Mouse (Mus musculus) bone marrow macrophage, adult 2 months (primary cell): ENCODE measurements around the gene Tnni1. TPM values are rescaled to one million over a fixed set of nuclear protein-coding genes. Genes with fewer than 3 reads are reported as not detected.

Source experiments
- H3K27ac ChIP-seq: 2 replicates; pipeline ENCODE4 v1.5.1; 2012; ENCODE audit warnings: low read depth, low read length; ENCODE audit not compliant: insufficient read depth
- H3K4me1 ChIP-seq: 2 replicates; pipeline ENCODE4 v1.6.1; 2012; ENCODE audit warnings: low read length; ENCODE audit not compliant: control insufficient read depth, insufficient read depth
- H3K4me3 ChIP-seq: 2 replicates; pipeline ENCODE4 v1.5.1; 2012; ENCODE audit warnings: mild to moderate bottlenecking, low read length, moderate library complexity; ENCODE audit not compliant: insufficient read depth
- CTCF ChIP-seq: IDR thresholded peaks from 2 replicates; pipeline ENCODE4 v1.5.1; 2012; ENCODE audit warnings: low read depth, mild to moderate bottlenecking, low read length, moderate library complexity
- POLR2A ChIP-seq: IDR thresholded peaks from 2 replicates; pipeline ENCODE4 v1.6.1; 2012; ENCODE audit warnings: mild to moderate bottlenecking, low read depth, low read length, borderline replicate concordance
- polyA plus RNA-seq: library from polyadenylated mRNA; stranded (reverse); fragments of >200 nt; gene quantifications from 2 replicates; pipeline ENCODE4 v1.2.4, GENCODE M21; 2012; ENCODE audit not compliant: missing spikeins, insufficient read depth, insufficient read length

Tnni1 gene
- polyA plus RNA-seq, 1 experiment, result not detected

DNA sequence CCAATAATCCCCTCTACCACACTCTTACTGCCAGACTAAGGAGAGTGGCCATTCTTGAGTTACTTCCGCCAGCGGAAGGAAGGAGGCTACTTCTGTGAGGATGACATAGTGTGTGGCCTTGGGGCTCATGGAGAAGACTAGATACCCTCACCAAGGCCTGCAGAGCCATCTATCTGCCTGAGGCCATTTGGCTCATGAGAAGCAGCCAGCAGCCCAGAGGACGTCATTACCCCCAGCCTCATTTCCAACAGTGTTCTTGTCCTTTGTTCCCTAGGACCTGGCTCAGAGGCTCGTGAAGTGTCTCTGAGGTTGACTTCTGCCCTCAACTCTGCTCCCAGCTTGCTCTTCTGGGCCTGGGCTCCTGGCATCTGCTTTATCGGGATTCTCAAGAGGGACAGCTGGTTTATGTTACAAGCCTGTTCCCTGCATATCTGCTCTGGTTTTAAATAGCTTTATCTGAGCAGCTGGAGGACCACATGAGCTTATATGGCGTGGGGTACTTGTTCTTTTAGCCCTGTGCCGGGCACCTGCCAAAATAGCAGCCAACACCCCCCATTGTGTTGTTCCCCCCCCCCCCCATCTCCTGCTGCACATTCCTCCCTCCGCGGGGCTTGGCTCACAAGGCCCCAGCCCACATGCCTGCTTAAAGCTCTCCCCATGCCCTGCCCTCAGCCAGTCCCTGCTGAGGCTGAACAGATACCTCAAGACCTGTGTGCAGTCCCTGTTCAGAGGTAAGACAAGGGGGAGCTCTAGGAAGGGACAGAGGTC, 56.7 kb downstream of the Tnni1 start, which contains the start of gene Tnnt2:
TSS of gene Tnnt2 (plus strand) at position 639 of the 768 bp plus-strand sequence.
- Histone ChIP-seq H3K4me1 (no peaks in the 10 kb centered on the region), H3K4me3 (no peak within 1 kb of the TSS), H3K27ac (no peak within 1 kb of the TSS)
- TF ChIP-seq POLR2A (no peak), CTCF (no peak)

DNA sequence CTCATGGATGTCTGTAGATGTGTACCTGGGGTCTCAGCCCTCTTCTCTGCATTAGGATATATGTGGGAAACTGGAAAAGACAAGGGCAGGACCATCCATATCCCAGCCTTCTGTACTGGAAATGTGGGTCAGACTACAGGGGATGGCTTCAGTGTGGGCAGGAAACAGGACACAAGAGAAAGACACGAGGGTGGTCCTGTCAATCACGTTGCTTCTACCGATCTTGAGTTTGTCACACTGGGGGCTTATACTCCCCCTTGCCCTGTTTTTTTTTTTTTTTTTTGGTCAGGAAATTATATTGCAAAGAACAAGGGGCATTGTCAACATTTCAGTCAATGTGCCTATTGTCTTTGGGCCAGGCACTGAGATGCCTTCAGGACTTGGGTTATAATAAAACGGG, 59.4 kb downstream of the Tnni1 start:
- Histone ChIP-seq H3K4me1 (no peaks in the 10 kb centered on the region), H3K27ac (no peak overlapping the region), H3K4me3 (no peak overlapping the region)
- TF ChIP-seq POLR2A, result no peak
- TF ChIP-seq CTCF, result no peak

DNA sequence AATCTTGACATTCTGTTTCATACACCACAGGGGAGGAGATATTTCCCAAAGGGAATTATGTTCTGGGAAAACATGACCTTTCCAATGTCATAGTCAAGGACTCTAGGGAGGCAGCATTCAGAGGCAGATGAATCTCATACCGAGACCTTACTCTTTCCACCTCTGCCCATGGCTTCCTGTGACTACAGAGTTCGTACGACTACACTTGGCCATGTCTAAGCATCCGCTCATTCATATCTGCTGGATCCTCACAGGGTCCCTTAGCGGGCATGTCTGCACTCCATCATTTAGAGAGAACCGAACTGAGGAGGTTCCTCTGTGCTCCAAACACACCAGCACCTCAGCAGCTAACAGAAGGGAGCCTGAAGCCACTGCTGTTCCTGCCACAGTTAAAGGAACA, 59.8 kb downstream of the Tnni1 start:
- TF ChIP-seq CTCF (no peak), POLR2A (no peak)
- Histone ChIP-seq H3K27ac (no peak overlapping the region), H3K4me3 (no peak overlapping the region), H3K4me1 (no peaks in the 10 kb centered on the region)

DNA sequence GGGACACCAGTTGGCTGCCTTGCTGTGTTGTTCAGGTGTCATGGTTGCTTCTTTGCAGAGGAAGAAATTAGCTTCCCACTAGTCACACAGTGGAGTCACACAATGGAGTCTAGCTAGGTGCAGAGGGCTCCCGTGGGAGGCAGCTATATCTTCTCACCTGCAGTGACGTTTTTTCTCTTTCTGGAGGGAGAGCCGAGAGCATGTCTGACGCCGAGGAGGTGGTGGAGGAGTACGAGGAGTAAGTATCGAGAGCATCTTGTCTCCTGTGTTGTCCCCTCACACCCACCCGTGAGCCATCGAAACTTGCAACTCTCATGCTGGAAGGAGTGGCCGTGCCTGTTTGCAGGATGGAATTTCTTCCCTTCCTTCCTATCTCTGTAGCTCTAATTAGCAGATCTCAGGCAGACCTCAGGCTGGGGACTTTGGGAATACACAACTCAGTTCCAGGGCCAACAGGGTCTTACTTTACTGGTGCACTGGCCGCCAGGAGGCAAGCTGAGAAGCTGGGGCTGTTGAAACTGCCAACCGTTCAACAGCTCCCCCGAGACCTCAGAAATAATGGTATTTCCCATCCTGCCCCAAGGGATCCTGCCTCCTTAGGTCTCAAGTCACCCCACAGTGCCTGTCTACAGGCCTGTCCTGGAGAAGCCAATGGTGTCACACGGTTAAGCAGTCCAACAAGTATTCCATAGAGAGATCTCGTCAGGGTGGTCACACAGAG, 61.6 kb downstream of the Tnni1 start:
- Histone ChIP-seq H3K4me3 (no peak overlapping the region), H3K4me1 (no peaks in the 10 kb centered on the region), H3K27ac (no peak overlapping the region)
- no peak for TF ChIP-seq POLR2A
- TF ChIP-seq CTCF, result no peak

DNA sequence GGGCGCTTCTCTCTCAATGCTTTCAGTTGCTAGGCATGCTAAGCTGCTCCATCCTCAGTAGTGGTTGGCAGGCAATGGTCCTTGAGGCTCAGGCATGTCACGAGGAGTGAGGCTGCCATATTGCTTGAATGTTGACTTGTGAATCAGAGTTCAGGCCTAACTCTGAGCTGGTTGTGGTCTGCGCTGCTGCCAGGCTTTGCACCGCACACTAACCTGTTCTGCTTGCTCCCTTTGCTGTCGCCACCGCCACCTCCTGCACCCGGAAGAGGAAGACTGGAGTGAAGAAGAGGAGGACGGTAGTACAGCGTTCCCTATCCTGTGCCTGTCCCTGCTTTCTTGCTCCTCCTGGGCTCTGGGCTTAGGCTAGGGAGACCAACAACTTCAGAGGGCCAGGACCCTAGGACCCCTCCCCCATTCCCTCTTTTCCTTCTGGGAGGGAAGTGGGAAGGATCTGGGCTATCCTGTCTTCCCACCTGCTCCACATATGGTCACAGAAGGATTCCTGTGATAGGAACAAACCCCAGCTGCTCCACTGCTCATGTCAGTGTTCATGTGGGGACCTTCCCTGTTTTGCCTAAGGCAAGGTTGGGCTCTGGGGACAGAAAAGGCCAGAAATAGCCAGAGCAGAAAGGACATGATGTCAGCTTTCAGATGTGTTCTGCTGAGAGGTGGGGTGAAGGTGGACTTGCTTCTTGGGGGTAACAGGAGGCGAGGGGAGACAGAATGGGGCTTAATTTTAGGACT, 64.5 kb downstream of the Tnni1 start:
- TF ChIP-seq POLR2A, result no peak
- no peak for TF ChIP-seq CTCF
- no peak overlapping the region for H3K27ac ChIP-seq
- no peaks in the 10 kb centered on the region for H3K4me1 ChIP-seq
- H3K4me3 ChIP-seq, result no peak overlapping the region

DNA sequence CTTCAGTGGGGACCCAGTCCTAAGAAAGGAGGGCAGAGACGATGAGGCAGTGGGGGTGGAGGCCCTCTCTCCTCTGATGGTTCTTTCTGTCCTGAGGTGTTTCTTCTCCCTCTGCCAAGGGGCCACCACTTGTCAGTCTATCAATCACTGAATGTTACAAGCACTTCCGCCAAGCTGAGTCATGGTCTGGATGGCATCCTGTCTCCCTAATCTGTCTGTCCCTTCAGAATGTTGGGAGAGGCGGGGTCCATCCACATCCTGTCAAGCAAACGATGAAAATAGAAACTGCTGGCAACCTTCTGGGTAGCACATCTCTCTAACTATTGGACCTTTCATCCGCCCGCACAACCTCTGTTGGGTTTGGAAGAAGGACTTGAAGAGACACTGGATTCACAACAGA, 65.2 kb downstream of the Tnni1 start:
- H3K4me1 ChIP-seq, result no peaks in the 10 kb centered on the region
- TF ChIP-seq CTCF (no peak), POLR2A (no peak)
- H3K27ac ChIP-seq, result no peak overlapping the region

DNA sequence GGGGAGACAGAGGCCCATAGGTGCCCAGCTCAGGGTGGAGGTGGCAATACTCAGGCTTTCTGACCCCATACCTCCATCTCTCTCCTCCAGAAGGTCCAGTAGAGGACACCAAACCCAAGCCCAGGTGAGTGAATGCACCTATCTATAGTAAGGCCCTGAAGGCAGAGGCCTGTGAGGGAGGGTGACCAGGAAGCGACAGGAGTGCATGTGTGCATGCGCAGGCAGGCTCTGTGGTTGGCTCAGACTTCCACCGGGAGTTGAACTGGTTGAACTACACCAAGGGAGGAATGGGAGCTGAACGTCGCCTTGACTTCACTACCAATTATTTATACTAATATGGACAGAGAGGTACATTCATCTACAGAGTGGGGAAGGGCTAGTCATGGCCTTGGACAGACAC, 67.4 kb downstream of the Tnni1 start:
- no peak overlapping the region for H3K27ac ChIP-seq
- no peaks in the 10 kb centered on the region for H3K4me1 ChIP-seq
- no peak for TF ChIP-seq CTCF
- no peak for TF ChIP-seq POLR2A
- no peak overlapping the region for H3K4me3 ChIP-seq

More for the DNA sequence above, 65.2 kb downstream of the Tnni1 start:
- no peak overlapping the region for H3K4me3 ChIP-seq

DNA sequence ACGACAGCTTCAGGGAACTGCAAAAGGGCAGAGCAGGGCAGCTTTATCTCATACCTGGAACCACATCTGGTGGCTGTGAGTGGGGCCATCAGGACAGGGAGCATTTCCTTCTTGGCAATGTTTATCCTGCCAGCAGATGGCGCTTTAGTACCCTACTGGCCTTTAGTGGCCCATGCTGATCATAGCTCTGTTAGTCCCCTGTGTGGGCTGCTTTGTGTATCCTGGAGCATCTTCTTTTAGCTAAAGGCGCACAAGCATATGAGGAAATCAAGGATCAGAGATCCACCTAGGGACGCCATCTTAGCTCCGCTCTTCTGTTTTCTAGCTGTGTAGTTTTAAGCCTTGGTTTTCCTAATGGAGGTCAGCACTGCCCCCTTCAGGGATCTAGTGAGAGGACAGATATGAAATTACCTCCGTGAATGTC, 67.9 kb downstream of the Tnni1 start:
- Histone ChIP-seq H3K4me3 (no peak overlapping the region), H3K27ac (no peak overlapping the region), H3K4me1 (no peaks in the 10 kb centered on the region)
- TF ChIP-seq POLR2A (no peak), CTCF (peak; percentile 89)

DNA sequence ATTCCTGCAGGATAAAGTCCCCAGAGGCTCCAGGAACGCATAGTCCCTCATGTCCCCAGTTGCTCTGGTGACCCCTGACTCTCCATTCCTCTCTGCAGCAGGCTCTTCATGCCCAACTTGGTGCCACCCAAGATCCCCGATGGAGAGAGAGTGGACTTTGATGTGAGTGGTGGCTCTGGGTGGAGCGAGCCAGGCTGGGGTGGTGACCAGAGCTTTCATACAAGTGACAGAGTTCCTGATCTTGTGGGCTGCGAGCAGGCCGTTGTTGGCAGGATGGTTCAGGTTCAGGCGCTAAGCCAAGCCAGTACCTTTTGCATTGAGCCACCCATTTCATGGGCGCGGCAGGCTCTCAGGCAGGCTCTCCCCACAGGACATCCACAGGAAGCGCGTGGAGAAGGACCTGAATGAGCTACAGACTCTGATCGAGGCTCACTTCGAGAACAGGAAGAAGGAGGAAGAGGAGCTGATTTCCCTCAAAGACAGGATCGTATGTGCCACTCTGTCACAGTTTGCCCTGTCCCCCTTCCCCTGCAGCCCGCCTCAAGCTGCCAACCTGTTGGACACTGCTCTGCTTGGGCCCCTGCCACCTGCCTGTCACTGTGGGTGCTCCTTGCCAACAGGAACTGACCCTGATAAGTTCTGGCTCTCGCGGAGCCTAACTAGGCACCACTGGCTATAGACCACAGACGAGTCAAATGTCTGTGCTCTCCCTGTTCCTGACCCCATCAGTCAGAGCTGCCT, 68.5 kb downstream of the Tnni1 start:
- H3K4me1 ChIP-seq, result peaks cover 3% of the 10 kb centered on the region; the same call in 1 of the 2 replicates

More for the DNA sequence above, 68.5 kb downstream of the Tnni1 start:
- Histone ChIP-seq H3K27ac (no peak overlapping the region), H3K4me3 (no peak overlapping the region)
- TF ChIP-seq CTCF, result no peak
- no peak for TF ChIP-seq POLR2A
